Mouse (Mus musculus): ENCODE measurements around the gene Alkbh6. TPM values are rescaled to one million over a fixed set of nuclear protein-coding genes. Genes with fewer than 3 reads are reported as not detected.

Alkbh6 gene
- polyA plus RNA-seq, 1 experiment from 2014 or later, result 70.7 TPM

- peak overlapping the region; percentile 49 for H3K9ac ChIP-seq (ENCODE audit: low read length)
- peak overlapping the region; percentile 94 for H3K4me2 ChIP-seq (ENCODE audit: low read length)
- H3K27me3 ChIP-seq (replicated peaks; ENCODE audit: control insufficient read depth, insufficient read depth, low read length), result no peaks in the 10 kb centered on the region
- peak overlapping the region; percentile 99 for H3K27ac ChIP-seq (ENCODE audit: low read depth)
- DNase-seq (ENCODE audit: low spot score), result no peak
- H3K4me1 ChIP-seq (replicated peaks; ENCODE audit: control insufficient read depth, insufficient read depth, low read length), result peaks cover 10% of the 10 kb centered on the region
- under 1% methylated on average over 6 of the region's 6 CpGs for WGBS
- H3K9me3 ChIP-seq (ENCODE audit: control insufficient read depth, low read length), result no peaks in the 10 kb centered on the region
- H3K36me3 ChIP-seq (ENCODE audit: control insufficient read depth, insufficient read depth, low read length), result no peaks in the 10 kb centered on the region
- H3K4me3 ChIP-seq (ENCODE audit: low read depth, low read length), result peak overlapping the region; percentile 62
- ATAC-seq (replicated peaks; ENCODE audit: low FRiP score, low TSS enrichment, low read depth), result no peak
These were observed 29.0 kb upstream of the Alkbh6 start for GRCm38 (mm10) chr7:30279536-30279935.

- peak within 1 kb of the TSS; percentile 62 for H3K4me3 ChIP-seq (ENCODE audit: low read depth, low read length)
- no peaks in the 10 kb centered on the region for H3K9me3 ChIP-seq (ENCODE audit: control insufficient read depth, low read length)
- H3K9ac ChIP-seq (ENCODE audit: low read length), result peak within 1 kb of the TSS; percentile 49
- H3K36me3 ChIP-seq (ENCODE audit: control insufficient read depth, insufficient read depth, low read length), result no peaks in the 10 kb centered on the region
- peak within 1 kb of the TSS; percentile 94 for H3K4me2 ChIP-seq (ENCODE audit: low read length)
- under 1% methylated on average over 49 of the region's 49 CpGs for WGBS
- H3K27ac ChIP-seq (ENCODE audit: low read depth), result peak within 1 kb of the TSS; percentile 99
- peak; percentile 97 for ATAC-seq (replicated peaks; ENCODE audit: low FRiP score, low TSS enrichment, low read depth)
- peaks cover 10% of the 10 kb centered on the region for H3K4me1 ChIP-seq (replicated peaks; ENCODE audit: control insufficient read depth, insufficient read depth, low read length)
- no peaks in the 10 kb centered on the region for H3K27me3 ChIP-seq (replicated peaks; ENCODE audit: control insufficient read depth, insufficient read depth, low read length)
- no peak for DNase-seq (ENCODE audit: low spot score)
These were observed 28.4 kb upstream of the Alkbh6 start, which contains the start of the genes Thap8 and Wdr62 for GRCm38 (mm10) chr7:30279951-30280669. TSS of gene Thap8 (plus strand) at chr7:30280094. TSS of gene Wdr62 (minus strand) at chr7:30280419.

- H3K36me3 ChIP-seq (ENCODE audit: control insufficient read depth, insufficient read depth, low read length), result no peaks in the 10 kb centered on the region
- H3K27me3 ChIP-seq (replicated peaks; ENCODE audit: control insufficient read depth, insufficient read depth, low read length), result no peaks in the 10 kb centered on the region
- peak overlapping the region; percentile 99 for H3K27ac ChIP-seq (ENCODE audit: low read depth)
- peak overlapping the region; percentile 62 for H3K4me3 ChIP-seq (ENCODE audit: low read depth, low read length)
- H3K9me3 ChIP-seq (ENCODE audit: control insufficient read depth, low read length), result no peaks in the 10 kb centered on the region
- H3K4me2 ChIP-seq (ENCODE audit: low read length), result peak overlapping the region; percentile 94
- DNase-seq (ENCODE audit: low spot score) (peak; percentile 93), ATAC-seq (replicated peaks; ENCODE audit: low FRiP score, low TSS enrichment, low read depth) (peak; percentile 89)
- H3K9ac ChIP-seq (ENCODE audit: low read length), result peak overlapping the region; percentile 49
- H3K4me1 ChIP-seq (replicated peaks; ENCODE audit: control insufficient read depth, insufficient read depth, low read length), result peaks cover 10% of the 10 kb centered on the region
- WGBS, result under 1% methylated on average over 20 of the region's 20 CpGs
These were observed 27.8 kb upstream of the Alkbh6 start for GRCm38 (mm10) chr7:30280670-30281138.

GRCm38 (mm10) chr7:30281522-30281921 is 27.0 kb upstream of the Alkbh6 start:
- 71% methylated on average over 4 of the region's 4 CpGs for WGBS
- Histone ChIP-seq H3K27me3 (replicated peaks; ENCODE audit: control insufficient read depth, insufficient read depth, low read length) (no peaks in the 10 kb centered on the region), H3K36me3 (ENCODE audit: control insufficient read depth, insufficient read depth, low read length) (no peaks in the 10 kb centered on the region), H3K4me1 (replicated peaks; ENCODE audit: control insufficient read depth, insufficient read depth, low read length) (peaks cover 10% of the 10 kb centered on the region), H3K27ac (ENCODE audit: low read depth) (peak overlapping the region; percentile 99; the same call in 1 of the 2 replicates), H3K4me2 (ENCODE audit: low read length) (peak overlapping the region; percentile 94), H3K4me3 (ENCODE audit: low read depth, low read length) (no peak overlapping the region), H3K9me3 (ENCODE audit: control insufficient read depth, low read length) (no peaks in the 10 kb centered on the region), H3K9ac (ENCODE audit: low read length) (no peak overlapping the region)
- DNase-seq (ENCODE audit: low spot score), result no peak
- no peak for ATAC-seq (replicated peaks; ENCODE audit: low FRiP score, low TSS enrichment, low read depth)

GRCm38 (mm10) chr7:30282740-30283139 is 25.8 kb upstream of the Alkbh6 start:
- Histone ChIP-seq H3K4me1 (replicated peaks; ENCODE audit: control insufficient read depth, insufficient read depth, low read length) (peaks cover 10% of the 10 kb centered on the region), H3K36me3 (ENCODE audit: control insufficient read depth, insufficient read depth, low read length) (no peaks in the 10 kb centered on the region), H3K9ac (ENCODE audit: low read length) (no peak overlapping the region), H3K4me3 (ENCODE audit: low read depth, low read length) (no peak overlapping the region), H3K4me2 (ENCODE audit: low read length) (no peak overlapping the region), H3K27me3 (replicated peaks; ENCODE audit: control insufficient read depth, insufficient read depth, low read length) (no peaks in the 10 kb centered on the region), H3K9me3 (ENCODE audit: control insufficient read depth, low read length) (no peaks in the 10 kb centered on the region), H3K27ac (ENCODE audit: low read depth) (no peak overlapping the region)
- no peak for DNase-seq (ENCODE audit: low spot score)
- ATAC-seq (replicated peaks; ENCODE audit: low FRiP score, low TSS enrichment, low read depth), result no peak
- 78% methylated on average over 7 of the region's 7 CpGs for WGBS

GRCm38 (mm10) chr7:30286701-30287410 is 21.7 kb upstream of the Alkbh6 start:
- Histone ChIP-seq H3K36me3 (ENCODE audit: control insufficient read depth, insufficient read depth, low read length) (no peaks in the 10 kb centered on the region), H3K9me3 (ENCODE audit: control insufficient read depth, low read length) (no peaks in the 10 kb centered on the region), H3K27ac (ENCODE audit: low read depth) (no peak overlapping the region), H3K4me1 (replicated peaks; ENCODE audit: control insufficient read depth, insufficient read depth, low read length) (peaks cover 6% of the 10 kb centered on the region), H3K9ac (ENCODE audit: low read length) (no peak overlapping the region), H3K27me3 (replicated peaks; ENCODE audit: control insufficient read depth, insufficient read depth, low read length) (no peaks in the 10 kb centered on the region), H3K4me3 (ENCODE audit: low read depth, low read length) (no peak overlapping the region), H3K4me2 (ENCODE audit: low read length) (no peak overlapping the region)
- DNase-seq (ENCODE audit: low spot score), result no peak
- no peak for ATAC-seq (replicated peaks; ENCODE audit: low FRiP score, low TSS enrichment, low read depth)
- WGBS, result 74% methylated on average over 8 of the region's 8 CpGs

- no peak for ATAC-seq (replicated peaks; ENCODE audit: low FRiP score, low TSS enrichment, low read depth)
- Histone ChIP-seq H3K27me3 (replicated peaks; ENCODE audit: control insufficient read depth, insufficient read depth, low read length) (no peaks in the 10 kb centered on the region), H3K9ac (ENCODE audit: low read length) (no peak overlapping the region), H3K4me2 (ENCODE audit: low read length) (no peak overlapping the region), H3K27ac (ENCODE audit: low read depth) (no peak overlapping the region), H3K9me3 (ENCODE audit: control insufficient read depth, low read length) (no peaks in the 10 kb centered on the region), H3K4me1 (replicated peaks; ENCODE audit: control insufficient read depth, insufficient read depth, low read length) (peaks cover 6% of the 10 kb centered on the region), H3K36me3 (ENCODE audit: control insufficient read depth, insufficient read depth, low read length) (no peaks in the 10 kb centered on the region), H3K4me3 (ENCODE audit: low read depth, low read length) (no peak overlapping the region)
- 62% methylated on average over 6 of the region's 6 CpGs for WGBS
- no peak for DNase-seq (ENCODE audit: low spot score)
These were observed 20.5 kb upstream of the Alkbh6 start for GRCm38 (mm10) chr7:30288046-30288445.

GRCm38 (mm10) chr7:30289071-30289713 is 19.3 kb upstream of the Alkbh6 start:
- peaks cover 6% of the 10 kb centered on the region for H3K4me1 ChIP-seq (replicated peaks; ENCODE audit: control insufficient read depth, insufficient read depth, low read length)
- 70% methylated on average over 7 of the region's 7 CpGs for WGBS
- DNase-seq (ENCODE audit: low spot score), result no peak
- no peaks in the 10 kb centered on the region for H3K9me3 ChIP-seq (ENCODE audit: control insufficient read depth, low read length)
- H3K9ac ChIP-seq (ENCODE audit: low read length), result no peak overlapping the region
- H3K27ac ChIP-seq (ENCODE audit: low read depth), result 0 out of 2 replicates have a peak overlapping the region, but pooled peaks have one; percentile 35
- H3K27me3 ChIP-seq (replicated peaks; ENCODE audit: control insufficient read depth, insufficient read depth, low read length), result no peaks in the 10 kb centered on the region
- H3K36me3 ChIP-seq (ENCODE audit: control insufficient read depth, insufficient read depth, low read length), result peaks cover 7% of the 10 kb centered on the region
- ATAC-seq (replicated peaks; ENCODE audit: low FRiP score, low TSS enrichment, low read depth), result no peak
- H3K4me3 ChIP-seq (ENCODE audit: low read depth, low read length), result no peak overlapping the region
- H3K4me2 ChIP-seq (ENCODE audit: low read length), result no peak overlapping the region
